Mouse (Mus musculus): ENCODE measurements around the gene Gpbar1.
A peak's percentile ranks its signal among the peaks of the same experiment; 100 is the strongest.

The Gpbar1 gene

GRCm38 (mm10) chr1:74278538-74278937 is at the start of gene Gpbar1:
Gene Gpbar1, plus strand, starts transcription at chr1:74278550.
- no peak for DNase-seq (ENCODE audit: low spot score)

GRCm38 (mm10) chr1:74229942-74230341 is 48.4 kb upstream of the Gpbar1 start:
- DNase-seq (ENCODE audit: low spot score): peak; percentile 37

GRCm38 (mm10) chr1:74230992-74231391 is 47.4 kb upstream of the Gpbar1 start:
- no peak for DNase-seq (ENCODE audit: low spot score)

- peak; percentile 93 for DNase-seq (ENCODE audit: low spot score)
Measured at GRCm38 (mm10) chr1:74235938-74236589, 42.3 kb upstream of the Gpbar1 start, which contains the start of gene Arpc2. Gene Arpc2, plus strand, starts transcription at chr1:74236084.

GRCm38 (mm10) chr1:74236590-74237317 is 41.6 kb upstream of the Gpbar1 start:
- DNase-seq (ENCODE audit: low spot score): peak; percentile 33

GRCm38 (mm10) chr1:74237671-74238070 is 40.7 kb upstream of the Gpbar1 start:
- no peak for DNase-seq (ENCODE audit: low spot score)

GRCm38 (mm10) chr1:74238136-74238535 is 40.2 kb upstream of the Gpbar1 start:
- no peak for DNase-seq (ENCODE audit: low spot score)

- no peak for DNase-seq (ENCODE audit: low spot score)
Measured at GRCm38 (mm10) chr1:74239162-74239561, 39.2 kb upstream of the Gpbar1 start.

GRCm38 (mm10) chr1:74239618-74240017 is 38.7 kb upstream of the Gpbar1 start:
- DNase-seq (ENCODE audit: low spot score): no peak

- DNase-seq (ENCODE audit: low spot score): no peak
Measured at GRCm38 (mm10) chr1:74240311-74240710, 38.0 kb upstream of the Gpbar1 start.

- DNase-seq (ENCODE audit: low spot score): no peak
Measured at GRCm38 (mm10) chr1:74240832-74241231, 37.5 kb upstream of the Gpbar1 start.

- DNase-seq (ENCODE audit: low spot score): no peak
Measured at GRCm38 (mm10) chr1:74245525-74245924, 32.8 kb upstream of the Gpbar1 start.

GRCm38 (mm10) chr1:74248799-74249198 is 29.6 kb upstream of the Gpbar1 start:
- DNase-seq (ENCODE audit: low spot score): no peak

- DNase-seq (ENCODE audit: low spot score): no peak
Measured at GRCm38 (mm10) chr1:74249331-74249980, 28.9 kb upstream of the Gpbar1 start.

- no peak for DNase-seq (ENCODE audit: low spot score)
Measured at GRCm38 (mm10) chr1:74250096-74250495, 28.3 kb upstream of the Gpbar1 start.

- DNase-seq (ENCODE audit: low spot score): no peak
Measured at GRCm38 (mm10) chr1:74255704-74256345, 22.5 kb upstream of the Gpbar1 start.

- no peak for DNase-seq (ENCODE audit: low spot score)
Measured at GRCm38 (mm10) chr1:74256782-74257181, 21.6 kb upstream of the Gpbar1 start.

GRCm38 (mm10) chr1:74262510-74262909 is 15.8 kb upstream of the Gpbar1 start:
- DNase-seq (ENCODE audit: low spot score): no peak

GRCm38 (mm10) chr1:74268750-74269149 is 9.6 kb upstream of the Gpbar1 start:
- DNase-seq (ENCODE audit: low spot score): no peak

GRCm38 (mm10) chr1:74271659-74272058 is 6.7 kb upstream of the Gpbar1 start:
- no peak for DNase-seq (ENCODE audit: low spot score)

- DNase-seq (ENCODE audit: low spot score): no peak
Measured at GRCm38 (mm10) chr1:74275015-74275414, 3.3 kb upstream of the Gpbar1 start.

- no peak for DNase-seq (ENCODE audit: low spot score)
Measured at GRCm38 (mm10) chr1:74277041-74277440, 1.3 kb upstream of the Gpbar1 start.
